Mouse (Mus musculus) adrenal gland, adult 8-10 months (tissue): ENCODE measurements at regions not wholly inside any gene's neighbourhood (a gene's known extent, or its start where the extent isn't known, plus 50 kb on each side); places are given as distances from the start of the nearest gene placed in this dataset.

Experiments
- DNase-seq: peaks from one replicate; pipeline ENCODE4 v3.0.0; 2022

GRCm38 (mm10) chr3:52416261-52416660, 148.1 kb downstream of the Foxo1 start:
- DNase-seq = no peak

- peak; percentile 24 for DNase-seq
These were observed 147.2 kb downstream of the Foxo1 start for GRCm38 (mm10) chr3:52415361-52415760.

GRCm38 (mm10) chr3:52414017-52414416, 145.9 kb downstream of the Foxo1 start:
- no peak for DNase-seq

- no peak for DNase-seq
These were observed 145.1 kb downstream of the Foxo1 start for GRCm38 (mm10) chr3:52413187-52413746.

GRCm38 (mm10) chr3:52411356-52411755, 143.2 kb downstream of the Foxo1 start:
- no peak for DNase-seq

- DNase-seq = no peak
These were observed 141.3 kb downstream of the Foxo1 start for GRCm38 (mm10) chr3:52409465-52409864.

- DNase-seq = no peak
These were observed 138.7 kb downstream of the Foxo1 start for GRCm38 (mm10) chr3:52406778-52407318.

- DNase-seq = no peak
These were observed 136.5 kb downstream of the Foxo1 start for GRCm38 (mm10) chr3:52404636-52405035.

GRCm38 (mm10) chr3:52403032-52403431, 134.9 kb downstream of the Foxo1 start:
- no peak for DNase-seq
